Mouse (Mus musculus) bone marrow, adult 2 months (tissue): Measurements from ENCODE around the gene Fbxo24. TPM values are rescaled to one million over a fixed set of nuclear protein-coding genes. Genes with fewer than 3 reads are reported as not detected.

Experiments
- H3K27ac ChIP-seq: fragments of 200-500 bp; 2 replicates; pipeline ENCODE4 v1.5.1; 2012; ENCODE audit warnings: low read depth, mild to moderate bottlenecking, control low read depth, inconsistent platforms, low read length; ENCODE audit not compliant: control insufficient read depth, poor library complexity, insufficient read depth
- H3K4me1 ChIP-seq: fragments of 200-500 bp; 2 replicates; pipeline ENCODE4 v1.6.1; 2011; ENCODE audit warnings: low read length; ENCODE audit not compliant: control insufficient read depth, insufficient read depth
- H3K4me3 ChIP-seq: fragments of 200-500 bp; replicated peaks from 2 replicates; pipeline ENCODE3; 2011; ENCODE audit warnings: mild to moderate bottlenecking, low read depth, low read length, control low read depth; ENCODE audit not compliant: control insufficient read depth
- CTCF ChIP-seq: fragments of 200-500 bp; IDR thresholded peaks from 2 replicates; pipeline ENCODE4 v1.5.1; 2011; ENCODE audit warnings: low read length, control low read depth; ENCODE audit not compliant: control insufficient read depth, insufficient read depth
- POLR2A ChIP-seq: fragments of 200-500 bp; IDR thresholded peaks from 2 replicates; pipeline ENCODE4 v1.6.1; 2011; ENCODE audit warnings: low read depth, mild to moderate bottlenecking, control low read depth, low read length, borderline replicate concordance; ENCODE audit not compliant: control insufficient read depth
- WGBS: fragments of 180-500 bp; shearing (Covaris S2); methylation state at CpG from one replicate; pipeline ENCODE4 v1.1.7; 2018; 5-methylcytosine and 5-hydroxymethylcytosine counted together
- polyA plus RNA-seq: library from polyadenylated mRNA; stranded (reverse); fragments of >200 nt; gene quantifications from 2 replicates; pipeline ENCODE4 v1.2.4, GENCODE M21; 2011; ENCODE audit warnings: low replicate concordance; ENCODE audit not compliant: missing spikeins, insufficient read depth, insufficient read length

The Fbxo24 gene
- polyA plus RNA-seq, 1 experiment: not detected

- H3K4me3 ChIP-seq: peak overlapping the region; percentile 62
- H3K27ac ChIP-seq: peak overlapping the region; percentile 81
- under 1% methylated on average over 22 of the region's 22 CpGs for WGBS
- peaks cover 10% of the 10 kb centered on the region for H3K4me1 ChIP-seq
- no peak; the same call in 1 of the 2 replicates for TF ChIP-seq POLR2A
- no peak for TF ChIP-seq CTCF
Observed at GRCm38 (mm10) chr5:137601365-137601729, 27.5 kb downstream of the Fbxo24 start.

- peak within 1 kb of the TSS; percentile 95 for H3K4me3 ChIP-seq
- under 1% methylated on average over 41 of the region's 41 CpGs for WGBS
- TF ChIP-seq POLR2A (peak; percentile 72), CTCF (no peak)
- H3K27ac ChIP-seq: peak within 1 kb of the TSS; percentile 97
- peaks cover 10% of the 10 kb centered on the region for H3K4me1 ChIP-seq
Observed at GRCm38 (mm10) chr5:137600619-137601364, 28.0 kb downstream of the Fbxo24 start, which contains the start of gene Mospd3. TSS of gene Mospd3 (minus strand) at chr5:137601058.

GRCm38 (mm10) chr5:137600281-137600618 lies 28.6 kb downstream of the Fbxo24 start:
- peak overlapping the region; percentile 61 for H3K27ac ChIP-seq
- H3K4me3 ChIP-seq: peak overlapping the region; percentile 95
- H3K4me1 ChIP-seq: peaks cover 10% of the 10 kb centered on the region
- 2% methylated on average over 19 of the region's 19 CpGs for WGBS
- TF ChIP-seq POLR2A (no peak), CTCF (no peak)

- TF ChIP-seq POLR2A (no peak), CTCF (no peak)
- WGBS: 28% methylated on average over 9 of the region's 9 CpGs
- peaks cover 10% of the 10 kb centered on the region for H3K4me1 ChIP-seq
Observed at GRCm38 (mm10) chr5:137599600-137599999, 29.2 kb downstream of the Fbxo24 start.

GRCm38 (mm10) chr5:137598100-137598826 lies 30.5 kb downstream of the Fbxo24 start:
- H3K4me1 ChIP-seq: peaks cover 10% of the 10 kb centered on the region
- no peak overlapping the region; the same call in 1 of the 2 replicates for H3K27ac ChIP-seq
- 23% methylated on average over 2 of the region's 2 CpGs for WGBS
- H3K4me3 ChIP-seq: no peak overlapping the region
- TF ChIP-seq POLR2A (no peak), CTCF (no peak)

More at GRCm38 (mm10) chr5:137599600-137599999, 29.2 kb downstream of the Fbxo24 start:
- no peak overlapping the region for H3K27ac ChIP-seq
- H3K4me3 ChIP-seq: peak overlapping the region; percentile 95

GRCm38 (mm10) chr5:137597625-137598024 lies 31.2 kb downstream of the Fbxo24 start:
- Histone ChIP-seq H3K4me1 (peaks cover 9% of the 10 kb centered on the region), H3K4me3 (no peak overlapping the region), H3K27ac (no peak overlapping the region)
- 58% methylated on average over 6 of the region's 6 CpGs for WGBS
- TF ChIP-seq CTCF (no peak), POLR2A (no peak)

- Histone ChIP-seq H3K27ac (peak overlapping the region; percentile 58), H3K4me1 (peaks cover 6% of the 10 kb centered on the region), H3K4me3 (peak overlapping the region; percentile 56)
- TF ChIP-seq CTCF (no peak), POLR2A (no peak)
- WGBS: 29% methylated on average over 30 of the region's 30 CpGs
Observed at GRCm38 (mm10) chr5:137596601-137597261, 32.1 kb downstream of the Fbxo24 start.

- 89% methylated on average over 7 of the region's 7 CpGs for WGBS
- H3K4me3 ChIP-seq: no peak overlapping the region
- TF ChIP-seq CTCF (no peak), POLR2A (no peak)
- H3K27ac ChIP-seq: no peak overlapping the region
- H3K4me1 ChIP-seq: peaks cover 6% of the 10 kb centered on the region
Observed at GRCm38 (mm10) chr5:137595921-137596320, 32.9 kb downstream of the Fbxo24 start.
